ENCODE assay signal across 9 mouse cellular contexts in genomic region chr19:30096186-30096585, GRCm38 (mm10).
DNase-seq lines count a peak whose midpoint lies in the region; ATAC-seq and TF ChIP-seq lines count a peak whose summit lies in the region.
"Had no signal": no experiment of that assay in that cellular context is flagged by ENCODE, and none has a peak within 500 bp of the region (broad histone marks: within the 10 kb centered on the region; RNA-seq: fewer than 3 reads in every experiment).

No protein-coding gene starts in this region.

- H3K27ac ChIP-seq in forebrain, embryonic 14.5 days (ENCODE audit: low read depth, low read length) = no peak overlapping the region
- H3K27ac ChIP-seq in midbrain, embryonic 14.5 days (replicated peaks; ENCODE audit: low read depth, low read length) = no peak overlapping the region
- no peak overlapping the region for H3K27ac ChIP-seq in thymus, adult 2 months (ENCODE audit: control insufficient read depth, insufficient read depth, low read length)
- H3K27ac ChIP-seq: heart, embryonic 13.5 days had no signal

- H3K9me3 ChIP-seq in forebrain, embryonic 14.5 days (replicated peaks; ENCODE audit: control insufficient read depth, low read length) = no peaks in the 10 kb centered on the region
- no peaks in the 10 kb centered on the region for H3K9me3 ChIP-seq in midbrain, embryonic 14.5 days (ENCODE audit: control insufficient read depth, low read length)

- peak; percentile 57 for DNase-seq in embryo, embryonic 10 days (ENCODE audit: low spot score)
- DNase-seq in embryo, embryonic 9.5 days (ENCODE audit: extremely low spot score) = no peak
- peak; percentile 64 for DNase-seq in Patski (ENCODE audit: low read depth, low spot score)
- peak; percentile 62 for DNase-seq in forebrain, embryonic 14.5 days (ENCODE audit: low spot score)
- peak; percentile 41 for DNase-seq in midbrain, embryonic 14.5 days
- DNase-seq in frontal cortex, postnatal 14 days (ENCODE audit: low spot score in 2 of 2) = no peak
- no peak for DNase-seq in natural killer cell, adult 2 months (ENCODE audit: low spot score in 2 of 2)
- DNase-seq in thymus, adult 2 months = no peak

- no peaks in the 10 kb centered on the region for H3K27me3 ChIP-seq in Patski
- no peaks in the 10 kb centered on the region for H3K27me3 ChIP-seq in forebrain, embryonic 14.5 days (replicated peaks; ENCODE audit: control insufficient read depth, insufficient read depth, low read length)
- H3K27me3 ChIP-seq in midbrain, embryonic 14.5 days (ENCODE audit: control insufficient read depth, insufficient read depth, low read length) = no peaks in the 10 kb centered on the region
- H3K27me3 ChIP-seq in thymus, adult 2 months (ENCODE audit: control insufficient read depth, insufficient read depth, low read length) = no peaks in the 10 kb centered on the region
- H3K27me3 ChIP-seq: heart, embryonic 13.5 days had no signal

- no peak overlapping the region for H3K9ac ChIP-seq in forebrain, embryonic 14.5 days (ENCODE audit: low read length)
- H3K9ac ChIP-seq in midbrain, embryonic 14.5 days (replicated peaks; ENCODE audit: low read length) = no peak overlapping the region
- H3K9ac ChIP-seq: heart, embryonic 13.5 days had no signal

- H3K4me3 ChIP-seq in forebrain, embryonic 14.5 days (ENCODE audit: low read depth, low read length) = no peak overlapping the region
- H3K4me3 ChIP-seq in midbrain, embryonic 14.5 days (replicated peaks; ENCODE audit: low read depth, low read length) = no peak overlapping the region
- H3K4me3 ChIP-seq in thymus, adult 2 months (ENCODE audit: control insufficient read depth, insufficient read depth, low read length) = no peak overlapping the region
- H3K4me3 ChIP-seq: heart, embryonic 13.5 days had no signal

- H3K36me3 ChIP-seq in forebrain, embryonic 14.5 days (ENCODE audit: control insufficient read depth, insufficient read depth, low read length) = peaks cover 87% of the 10 kb centered on the region
- peaks cover 69% of the 10 kb centered on the region for H3K36me3 ChIP-seq in midbrain, embryonic 14.5 days (ENCODE audit: control insufficient read depth, insufficient read depth, low read length)
- H3K36me3 ChIP-seq in thymus, adult 2 months (ENCODE audit: control insufficient read depth, insufficient read depth, low read length) = peaks cover 49% of the 10 kb centered on the region

- TF ChIP-seq POLR2A in thymus, adult 2 months (IDR thresholded peaks at IDR 0.05; ENCODE audit: control insufficient read depth, extremely low read depth, insufficient read depth, low read length, poor library complexity) = no peak

- in situ Hi-C loops in Patski (cut with MboI; ENCODE audit: low pct_unique_long_range_greater_than_20kb) = no loop called here

- 11% methylated on average over 3 of the region's 3 CpGs for WGBS in forebrain, embryonic 14.5 days
- whole genome bisulfite sequencing in midbrain, embryonic 14.5 days = 49% methylated on average over 3 of the region's 3 CpGs
- 97% methylated on average over 3 of the region's 3 CpGs for WGBS in thymus, adult 2 months

- POLR2A ChIA-PET in Patski (lab: Charles Lee) = no interaction called here

- CTCF ChIA-PET in Patski (lab: Charles Lee) = no interaction called here

- no peak overlapping the region for H3K4me2 ChIP-seq in forebrain, embryonic 14.5 days (ENCODE audit: low read length)
- H3K4me2 ChIP-seq in midbrain, embryonic 14.5 days (ENCODE audit: low read length) = no peak overlapping the region
- H3K4me2 ChIP-seq: heart, embryonic 13.5 days had no signal

- H3K4me1 ChIP-seq in forebrain, embryonic 14.5 days (ENCODE audit: control insufficient read depth, insufficient read depth, low read length) = no peaks in the 10 kb centered on the region
- no peaks in the 10 kb centered on the region for H3K4me1 ChIP-seq in midbrain, embryonic 14.5 days (ENCODE audit: control insufficient read depth, insufficient read depth, low read length)
- no peaks in the 10 kb centered on the region for H3K4me1 ChIP-seq in thymus, adult 2 months (replicated peaks; ENCODE audit: control insufficient read depth, insufficient read depth, low read length)
- H3K4me1 ChIP-seq: heart, embryonic 13.5 days had no signal

- TF ChIP-seq CTCF in Patski (IDR thresholded peaks at IDR 0.05) = no peak
- TF ChIP-seq CTCF in thymus, adult 2 months (IDR thresholded peaks at IDR 0.05; ENCODE audit: borderline replicate concordance, control insufficient read depth, extremely low read depth, insufficient read depth, low read length, poor library complexity) = no peak

- ATAC-seq in Patski = peak; percentile 82
- peak; percentile 42 for ATAC-seq in forebrain, embryonic 14.5 days
- ATAC-seq in midbrain, embryonic 14.5 days (ENCODE audit: low FRiP score, low TSS enrichment) = no peak

Comparison
In these comparisons a context has a peak if more than half of its experiments do, and no peak if none do; other contexts are left out.
1. DNase-seq: peak in embryo, embryonic 10 days (single experiment), Patski (single experiment), forebrain, embryonic 14.5 days (single experiment) and midbrain, embryonic 14.5 days (single experiment); none in embryo, embryonic 9.5 days (single experiment), frontal cortex, postnatal 14 days (0 of 2), natural killer cell, adult 2 months (0 of 2) and thymus, adult 2 months (single experiment).